Mouse (Mus musculus) stomach, postnatal 0 days (tissue): ENCODE measurements around the gene Taf1d. TPM values are rescaled to one million over a fixed set of nuclear protein-coding genes. Genes with fewer than 3 reads are reported as not detected.
A peak's percentile ranks its signal among the peaks of the same experiment; 100 is the strongest.

Source experiments
- ATAC-seq: fragments of 200-750 bp; cut with Nextera tagmentation; 2 replicates; pipeline ENCODE4 v1.8.0; 2017; ENCODE audit not compliant: low FRiP score, low TSS enrichment
- DNase-seq: peaks from one replicate; pipeline ENCODE4 v3.0.0-alpha.2; 2016; ENCODE audit warnings: low spot score
- H3K27ac ChIP-seq: fragments of 300-500 bp; sonication (generic); replicated peaks from 2 replicates; pipeline ENCODE4 v1.5.1; 2014; ENCODE audit warnings: mild to moderate bottlenecking, control low read depth
- H3K27me3 ChIP-seq: fragments of 300-500 bp; sonication (generic); 2 replicates; pipeline ENCODE4 v1.6.1; 2014; ENCODE audit warnings: low read length; ENCODE audit not compliant: control insufficient read depth, insufficient read depth
- H3K36me3 ChIP-seq: fragments of 300-500 bp; sonication (generic); 2 replicates; pipeline ENCODE4 v1.6.1; 2014; ENCODE audit warnings: low read length, mixed read lengths; ENCODE audit not compliant: control insufficient read depth, insufficient read depth
- H3K4me1 ChIP-seq: fragments of 300-500 bp; sonication (generic); replicated peaks from 2 replicates; pipeline ENCODE4 v1.6.1; 2014; ENCODE audit warnings: antibody characterized with exemption; ENCODE audit not compliant: control insufficient read depth, insufficient read depth
- H3K4me2 ChIP-seq: fragments of 300-500 bp; sonication (generic); replicated peaks from 2 replicates; pipeline ENCODE4 v1.6.1; 2014; ENCODE audit warnings: low read depth, mild to moderate bottlenecking, control low read depth, moderate library complexity
- H3K4me3 ChIP-seq: fragments of 300-500 bp; sonication (generic); 2 replicates; pipeline ENCODE4 v1.5.1; 2014; ENCODE audit warnings: low read depth, low read length, control low read depth
- H3K9ac ChIP-seq: fragments of 300-500 bp; sonication (generic); 2 replicates; pipeline ENCODE4 v1.6.1; 2014; ENCODE audit warnings: mild to moderate bottlenecking, low read length, control low read depth, mixed read lengths
- H3K9me3 ChIP-seq: fragments of 300-500 bp; sonication (generic); 2 replicates; pipeline ENCODE4 v1.6.1; 2016; ENCODE audit warnings: low read length; ENCODE audit not compliant: control insufficient read depth
- CTCF ChIP-seq: IDR thresholded peaks from 2 replicates; pipeline ENCODE4 v1.5.1; 2016; ENCODE audit warnings: antibody characterized with exemption, low read depth, mild to moderate bottlenecking, moderate library complexity
- EP300 ChIP-seq: optimal IDR thresholded peaks from 2 replicates; pipeline ENCODE3; 2016; ENCODE audit warnings: antibody characterized with exemption
- WGBS: fragments of 180-500 bp; shearing (Covaris S2); extraction: QIAGEN DNeasy Blood & Tissue Kit; methylation state at CpG from one replicate; pipeline ENCODE4 v1.1.7; 2014; 5-methylcytosine and 5-hydroxymethylcytosine counted together
- polyA plus RNA-seq: library from polyadenylated mRNA; unstranded; fragments of >200 nt; fragmentation: Nextera tagmentation; extraction: Ambion mirVana; gene quantifications from 2 replicates; pipeline ENCODE4 v1.2.1, GENCODE M21; 2015

Taf1d gene
- polyA plus RNA-seq, 1 experiment from 2014 or later = 41.1 TPM

- no peak overlapping the region for H3K4me2 ChIP-seq
- DNase-seq (no peak), ATAC-seq (no peak)
- H3K4me1 ChIP-seq = no peaks in the 10 kb centered on the region
- TF ChIP-seq CTCF (no peak), EP300 (no peak)
- H3K4me3 ChIP-seq = no peak overlapping the region
- 49% methylated on average over 5 of the region's 5 CpGs for WGBS
- no peak overlapping the region for H3K9ac ChIP-seq
- peaks cover 12% of the 10 kb centered on the region for H3K36me3 ChIP-seq
- H3K27me3 ChIP-seq = no peaks in the 10 kb centered on the region
- H3K9me3 ChIP-seq = no peaks in the 10 kb centered on the region
- no peak overlapping the region for H3K27ac ChIP-seq
These were observed 11.5 kb downstream of the Taf1d start for GRCm38 (mm10) chr9:15317223-15318169.

GRCm38 (mm10) chr9:15318170-15318742, 12.2 kb downstream of the Taf1d start:
- Histone ChIP-seq H3K36me3 (peaks cover 12% of the 10 kb centered on the region), H3K9ac (no peak overlapping the region), H3K9me3 (no peaks in the 10 kb centered on the region), H3K4me2 (no peak overlapping the region), H3K4me3 (no peak overlapping the region), H3K27ac (no peak overlapping the region), H3K4me1 (no peaks in the 10 kb centered on the region), H3K27me3 (no peaks in the 10 kb centered on the region)
- TF ChIP-seq CTCF (no peak), EP300 (no peak)
- 64% methylated on average over 2 of the region's 2 CpGs for WGBS
- no peak for DNase-seq
- ATAC-seq = no peak

GRCm38 (mm10) chr9:15337776-15338175, 31.8 kb downstream of the Taf1d start:
- 72% methylated on average over 4 of the region's 4 CpGs for WGBS
- Histone ChIP-seq H3K27ac (no peak overlapping the region), H3K9ac (no peak overlapping the region), H3K4me2 (no peak overlapping the region), H3K4me3 (no peak overlapping the region), H3K4me1 (no peaks in the 10 kb centered on the region), H3K27me3 (no peaks in the 10 kb centered on the region), H3K9me3 (no peaks in the 10 kb centered on the region), H3K36me3 (peaks cover 20% of the 10 kb centered on the region; the same call in 1 of the 2 replicates)
- no peak for ATAC-seq
- TF ChIP-seq CTCF = no peak
- TF ChIP-seq EP300 = no peak
- DNase-seq = no peak

- Histone ChIP-seq H3K4me2 (no peak overlapping the region), H3K36me3 (peaks cover 5% of the 10 kb centered on the region; the same call in 1 of the 2 replicates), H3K4me1 (no peaks in the 10 kb centered on the region), H3K27ac (no peak overlapping the region), H3K9ac (no peak overlapping the region), H3K27me3 (no peaks in the 10 kb centered on the region), H3K4me3 (no peak overlapping the region), H3K9me3 (no peaks in the 10 kb centered on the region)
- no peak for DNase-seq
- 76% methylated on average over 2 of the region's 2 CpGs for WGBS
- ATAC-seq = no peak
- TF ChIP-seq EP300 (no peak), CTCF (no peak)
These were observed 43.9 kb downstream of the Taf1d start for GRCm38 (mm10) chr9:15349925-15350324.

- H3K27me3 ChIP-seq = no peaks in the 10 kb centered on the region
- no peaks in the 10 kb centered on the region for H3K36me3 ChIP-seq
- H3K27ac ChIP-seq = peak overlapping the region; percentile 86
- TF ChIP-seq CTCF (no peak), EP300 (no peak)
- H3K4me1 ChIP-seq = no peaks in the 10 kb centered on the region
- peak overlapping the region; percentile 79 for H3K9ac ChIP-seq
- no peak for DNase-seq
- no peak for ATAC-seq
- peak overlapping the region; percentile 79 for H3K4me3 ChIP-seq
- H3K4me2 ChIP-seq = peak overlapping the region; percentile 76
- WGBS = 0% methylated on average over 9 of the region's 9 CpGs
- H3K9me3 ChIP-seq = no peaks in the 10 kb centered on the region
These were observed 51.0 kb downstream of the Taf1d start for GRCm38 (mm10) chr9:15356916-15357483.
